23 mouse cellular contexts compared by ENCODE assay signal in genomic region chr8:34303815-34304214, GRCm38 (mm10).
"Had no signal": no experiment of that assay in that cellular context is flagged by ENCODE, and none has a peak within 500 bp of the region (broad histone marks: within the 10 kb centered on the region; RNA-seq: fewer than 3 reads in every experiment).

No protein-coding gene starts in this region.

- H3K9me3 ChIP-seq: lung, embryonic 15.5 days; midbrain, embryonic 12.5 days; neural tube, embryonic 15.5 days had no signal

- H3K36me3 ChIP-seq: lung, embryonic 15.5 days; midbrain, embryonic 10.5 days; midbrain, embryonic 12.5 days; neural tube, embryonic 13.5 days; neural tube, embryonic 15.5 days had no signal

- DNase-seq: liver, postnatal 0 days; lung, adult 2 months; lung, postnatal 14 days; lung, postnatal 36 days; midbrain, embryonic 14.5 days; retina, postnatal 1 day; right cerebral cortex, adult 18-20 months; right cerebral cortex, postnatal 25 days; right cerebral cortex, postnatal 4 days; spleen, adult 18-20 months; thymus, adult 18-20 months; thymus, postnatal 14 days; thymus, postnatal 36 days had no signal

- H3K9ac ChIP-seq: liver, postnatal 0 days; lung, embryonic 15.5 days; midbrain, embryonic 12.5 days; neural tube, embryonic 13.5 days; neural tube, embryonic 15.5 days had no signal

- H3K4me1 ChIP-seq: megakaryocyte, embryonic 14.5 days had no signal

- ATAC-seq: liver, postnatal 0 days; lung, postnatal 0 days; midbrain, embryonic 16.5 days had no signal

- H3K27ac ChIP-seq: lung, embryonic 15.5 days; macrophage; midbrain, embryonic 10.5 days; midbrain, embryonic 12.5 days; neural tube, embryonic 13.5 days; neural tube, embryonic 15.5 days had no signal

- H3K27me3 ChIP-seq: lung, embryonic 15.5 days; midbrain, embryonic 12.5 days; neural tube, embryonic 15.5 days had no signal

- H3K4me3 ChIP-seq: lung, embryonic 15.5 days; megakaryocyte, embryonic 14.5 days; midbrain, embryonic 10.5 days; midbrain, embryonic 12.5 days; myocyte; neural tube, embryonic 13.5 days; neural tube, embryonic 15.5 days had no signal

- H3K4me2 ChIP-seq: lung, embryonic 15.5 days; midbrain, embryonic 12.5 days; neural tube, embryonic 13.5 days; neural tube, embryonic 15.5 days had no signal
